Mouse (Mus musculus): ENCODE results near the gene Drg1. TPM values are rescaled to one million over a fixed set of nuclear protein-coding genes. Genes with fewer than 3 reads are reported as not detected.
"Not testable (repeated sequence)": the region's sequence is repeated elsewhere in the genome, so short reads cannot be mapped to it uniquely, and the experiment has no call there.

Gene Drg1
- polyA plus RNA-seq, 1 experiment from 2014 or later: 261 TPM

- Histone ChIP-seq H3K4me2 (replicated peaks) (peak within 1 kb of the TSS; percentile 44), H3K27ac (peak within 1 kb of the TSS; percentile 42), H3K36me3 (peaks cover 22% of the 10 kb centered on the region), H3K9ac (replicated peaks) (peak within 1 kb of the TSS; percentile 55), H3K4me3 (replicated peaks) (peak within 1 kb of the TSS; percentile 41), H3K4me1 (replicated peaks) (peaks cover 17% of the 10 kb centered on the region), H3K9me3 (no peaks in the 10 kb centered on the region), H3K27me3 (no peaks in the 10 kb centered on the region)
- peak; percentile 81 for ATAC-seq
- WGBS: under 1% methylated on average over 39 of the region's 57 CpGs
These were observed 63.9 kb downstream of the Drg1 start, which contains the start of gene Eif4enif1 for GRCm38 (mm10) chr11:3202231-3202701. Gene Eif4enif1 (plus strand): TSS chr11:3202392.

GRCm38 (mm10) chr11:3201326-3202230 lies 64.6 kb downstream of the Drg1 start:
- Histone ChIP-seq H3K4me1 (replicated peaks) (peaks cover 17% of the 10 kb centered on the region), H3K36me3 (peaks cover 15% of the 10 kb centered on the region), H3K9me3 (no peaks in the 10 kb centered on the region), H3K9ac (replicated peaks) (no peak overlapping the region), H3K27me3 (no peaks in the 10 kb centered on the region), H3K4me3 (replicated peaks) (peak overlapping the region; percentile 41), H3K27ac (no peak overlapping the region), H3K4me2 (replicated peaks) (peak overlapping the region; percentile 33)
- ATAC-seq: no peak
- WGBS: 8% methylated on average over 16 of the region's 16 CpGs

- H3K9me3 ChIP-seq; H3K4me3 ChIP-seq (replicated peaks); H3K27ac ChIP-seq; H3K27me3 ChIP-seq; ATAC-seq; H3K36me3 ChIP-seq; H3K9ac ChIP-seq (replicated peaks); H3K4me2 ChIP-seq (replicated peaks): not testable (repeated sequence)
- 95% methylated on average over 7 of the region's 7 CpGs for WGBS
- H3K4me1 ChIP-seq (replicated peaks): peaks cover 17% of the 10 kb centered on the region
These were observed 65.6 kb downstream of the Drg1 start for GRCm38 (mm10) chr11:3200636-3201035.

- no peaks in the 10 kb centered on the region for H3K9me3 ChIP-seq
- H3K4me2 ChIP-seq (replicated peaks): no peak within 1 kb of the TSS
- H3K27ac ChIP-seq: no peak within 1 kb of the TSS
- H3K4me3 ChIP-seq (replicated peaks): no peak within 1 kb of the TSS
- H3K27me3 ChIP-seq: no peaks in the 10 kb centered on the region
- 85% methylated on average over 25 of the region's 25 CpGs for WGBS
- H3K9ac ChIP-seq (replicated peaks): no peak within 1 kb of the TSS
- H3K4me1 ChIP-seq (replicated peaks): no peaks in the 10 kb centered on the region
- H3K36me3 ChIP-seq: no peaks in the 10 kb centered on the region
- ATAC-seq: no peak
These were observed 72.9 kb downstream of the Drg1 start, which contains the start of gene Sfi1 for GRCm38 (mm10) chr11:3193363-3193762. Gene Sfi1 (minus strand): TSS chr11:3193463.

- 92% methylated on average over 1 of the region's 1 CpGs for WGBS
These were observed 83.5 kb downstream of the Drg1 start for GRCm38 (mm10) chr11:3182707-3183106.

GRCm38 (mm10) chr11:3181971-3182370 lies 84.2 kb downstream of the Drg1 start:
- WGBS: 28% methylated on average over 1 of the region's 1 CpGs

More at GRCm38 (mm10) chr11:3182707-3183106, 83.5 kb downstream of the Drg1 start:
- H3K4me2 ChIP-seq (replicated peaks); H3K27me3 ChIP-seq; H3K4me3 ChIP-seq (replicated peaks); H3K36me3 ChIP-seq; H3K9ac ChIP-seq (replicated peaks); ATAC-seq; H3K4me1 ChIP-seq (replicated peaks); H3K27ac ChIP-seq: not testable (repeated sequence)
- H3K9me3 ChIP-seq: peaks cover 11% of the 10 kb centered on the region

GRCm38 (mm10) chr11:3181250-3181649 lies 85.0 kb downstream of the Drg1 start:
- peaks cover 11% of the 10 kb centered on the region for H3K9me3 ChIP-seq
- 61% methylated on average over 4 of the region's 4 CpGs for WGBS
- not testable (repeated sequence) for H3K27me3 ChIP-seq; H3K4me2 ChIP-seq (replicated peaks); H3K4me3 ChIP-seq (replicated peaks); H3K27ac ChIP-seq; H3K36me3 ChIP-seq; H3K9ac ChIP-seq (replicated peaks); ATAC-seq; H3K4me1 ChIP-seq (replicated peaks)

More at GRCm38 (mm10) chr11:3181971-3182370, 84.2 kb downstream of the Drg1 start:
- not testable (repeated sequence) for H3K4me3 ChIP-seq (replicated peaks); H3K27ac ChIP-seq; ATAC-seq; H3K4me2 ChIP-seq (replicated peaks); H3K27me3 ChIP-seq; H3K36me3 ChIP-seq; H3K9ac ChIP-seq (replicated peaks); H3K4me1 ChIP-seq (replicated peaks)
- H3K9me3 ChIP-seq: peaks cover 11% of the 10 kb centered on the region

GRCm38 (mm10) chr11:3180510-3181160 lies 85.6 kb downstream of the Drg1 start:
- H3K27me3 ChIP-seq; H3K4me1 ChIP-seq (replicated peaks); H3K9ac ChIP-seq (replicated peaks); H3K4me2 ChIP-seq (replicated peaks); H3K4me3 ChIP-seq (replicated peaks); H3K27ac ChIP-seq; ATAC-seq; H3K36me3 ChIP-seq: not testable (repeated sequence)
- 74% methylated on average over 6 of the region's 6 CpGs for WGBS
- peaks cover 11% of the 10 kb centered on the region for H3K9me3 ChIP-seq

GRCm38 (mm10) chr11:3179726-3180092 lies 86.5 kb downstream of the Drg1 start:
- ATAC-seq; H3K36me3 ChIP-seq; H3K4me2 ChIP-seq (replicated peaks); H3K4me1 ChIP-seq (replicated peaks); H3K27me3 ChIP-seq; H3K9ac ChIP-seq (replicated peaks); H3K27ac ChIP-seq; H3K4me3 ChIP-seq (replicated peaks): not testable (repeated sequence)
- peaks cover 11% of the 10 kb centered on the region for H3K9me3 ChIP-seq
- 82% methylated on average over 7 of the region's 7 CpGs for WGBS

GRCm38 (mm10) chr11:3178968-3179725 lies 87.1 kb downstream of the Drg1 start:
- H3K4me2 ChIP-seq (replicated peaks); H3K27ac ChIP-seq; H3K36me3 ChIP-seq; H3K4me3 ChIP-seq (replicated peaks); H3K4me1 ChIP-seq (replicated peaks); H3K27me3 ChIP-seq; H3K9ac ChIP-seq (replicated peaks); ATAC-seq: not testable (repeated sequence)
- peaks cover 11% of the 10 kb centered on the region for H3K9me3 ChIP-seq
- 88% methylated on average over 6 of the region's 6 CpGs for WGBS

GRCm38 (mm10) chr11:3173425-3174318 lies 92.5 kb downstream of the Drg1 start:
- H3K4me2 ChIP-seq (replicated peaks); H3K9ac ChIP-seq (replicated peaks); H3K36me3 ChIP-seq; H3K4me1 ChIP-seq (replicated peaks); H3K4me3 ChIP-seq (replicated peaks); H3K27me3 ChIP-seq; H3K27ac ChIP-seq: not testable (repeated sequence)
- H3K9me3 ChIP-seq: peaks cover 13% of the 10 kb centered on the region
- WGBS: 85% methylated on average over 11 of the region's 11 CpGs
- ATAC-seq: peak; percentile 53

Data from midbrain, embryonic 13.5 days (tissue).